Mouse (Mus musculus): ENCODE results near the gene Rnf186. TPM values are rescaled to one million over a fixed set of nuclear protein-coding genes. Genes with fewer than 3 reads are reported as not detected.

The Rnf186 gene
- not detected in 2 replicates for polyA plus RNA-seq (2015; fragmentation: Nextera tagmentation; extraction: Ambion mirVana)

- no peak within 1 kb of the TSS for H3K4me3 ChIP-seq
- no peak for ATAC-seq (ENCODE audit: insufficient number of reproducible peaks, insufficient read depth, low FRiP score, low TSS enrichment, low read depth)
- no peak within 1 kb of the TSS for H3K4me2 ChIP-seq
Measured at GRCm38 (mm10) chr4:138966866-138967265, at the start of gene Rnf186. Gene Rnf186 (plus strand): TSS chr4:138967112.

GRCm38 (mm10) chr4:138917282-138917681 lies 49.6 kb upstream of the Rnf186 start:
- no peaks in the 10 kb centered on the region for H3K27me3 ChIP-seq
- no peak overlapping the region for H3K27ac ChIP-seq
- H3K9me3 ChIP-seq, result no peaks in the 10 kb centered on the region
- H3K36me3 ChIP-seq, result no peaks in the 10 kb centered on the region
- no peak overlapping the region for H3K4me2 ChIP-seq
- H3K4me1 ChIP-seq, result peaks cover 9% of the 10 kb centered on the region
- H3K9ac ChIP-seq, result no peak overlapping the region
- no peak overlapping the region for H3K4me3 ChIP-seq
- 83% methylated on average over 9 of the region's 9 CpGs for WGBS
- ATAC-seq (ENCODE audit: insufficient number of reproducible peaks, insufficient read depth, low FRiP score, low TSS enrichment, low read depth), result no peak

More at GRCm38 (mm10) chr4:138966866-138967265, at the start of gene Rnf186:
- no peaks in the 10 kb centered on the region for H3K27me3 ChIP-seq
- H3K9ac ChIP-seq, result no peak within 1 kb of the TSS
- H3K9me3 ChIP-seq, result no peaks in the 10 kb centered on the region
- H3K36me3 ChIP-seq, result no peaks in the 10 kb centered on the region
- H3K27ac ChIP-seq, result no peak within 1 kb of the TSS
- WGBS, result 84% methylated on average over 13 of the region's 13 CpGs
- no peaks in the 10 kb centered on the region for H3K4me1 ChIP-seq

- WGBS, result 38% methylated on average over 20 of the region's 20 CpGs
- Histone ChIP-seq H3K4me2 (peak overlapping the region; percentile 58), H3K4me1 (no peaks in the 10 kb centered on the region), H3K9me3 (peaks cover 4% of the 10 kb centered on the region; the same call in 1 of the 2 replicates), H3K27ac (no peak overlapping the region), H3K9ac (no peak overlapping the region), H3K36me3 (no peaks in the 10 kb centered on the region), H3K4me3 (peak overlapping the region; percentile 34), H3K27me3 (peaks cover 3% of the 10 kb centered on the region; the same call in 1 of the 2 replicates)
- no peak for ATAC-seq (ENCODE audit: insufficient number of reproducible peaks, insufficient read depth, low FRiP score, low TSS enrichment, low read depth)
Measured at GRCm38 (mm10) chr4:138921254-138922130, 45.4 kb upstream of the Rnf186 start.

GRCm38 (mm10) chr4:138922131-138922459 lies 44.8 kb upstream of the Rnf186 start:
- H3K27ac ChIP-seq, result no peak overlapping the region
- H3K27me3 ChIP-seq, result peaks cover 3% of the 10 kb centered on the region; the same call in 1 of the 2 replicates
- 1% methylated on average over 11 of the region's 11 CpGs for WGBS
- H3K4me2 ChIP-seq, result peak overlapping the region; percentile 58
- H3K36me3 ChIP-seq, result no peaks in the 10 kb centered on the region
- no peak overlapping the region; the same call in 1 of the 2 replicates for H3K9ac ChIP-seq
- peak overlapping the region; percentile 34 for H3K4me3 ChIP-seq
- H3K9me3 ChIP-seq, result peaks cover 4% of the 10 kb centered on the region; the same call in 1 of the 2 replicates
- no peaks in the 10 kb centered on the region for H3K4me1 ChIP-seq
- no peak for ATAC-seq (ENCODE audit: insufficient number of reproducible peaks, insufficient read depth, low FRiP score, low TSS enrichment, low read depth)

- no peak overlapping the region for H3K9ac ChIP-seq
Measured at GRCm38 (mm10) chr4:138925561-138925960, 41.4 kb upstream of the Rnf186 start.

GRCm38 (mm10) chr4:138933862-138934261 lies 33.0 kb upstream of the Rnf186 start:
- Histone ChIP-seq H3K9me3 (no peaks in the 10 kb centered on the region), H3K27ac (no peak overlapping the region), H3K4me3 (no peak overlapping the region), H3K4me1 (no peaks in the 10 kb centered on the region), H3K27me3 (no peaks in the 10 kb centered on the region), H3K9ac (no peak overlapping the region), H3K4me2 (no peak overlapping the region), H3K36me3 (no peaks in the 10 kb centered on the region)
- no peak for ATAC-seq (ENCODE audit: insufficient number of reproducible peaks, insufficient read depth, low FRiP score, low TSS enrichment, low read depth)
- 66% methylated on average over 3 of the region's 3 CpGs for WGBS

More at GRCm38 (mm10) chr4:138925561-138925960, 41.4 kb upstream of the Rnf186 start:
- Histone ChIP-seq H3K9me3 (peaks cover 4% of the 10 kb centered on the region; the same call in 1 of the 2 replicates), H3K4me3 (no peak overlapping the region), H3K36me3 (no peaks in the 10 kb centered on the region), H3K4me1 (no peaks in the 10 kb centered on the region), H3K4me2 (no peak overlapping the region), H3K27me3 (peaks cover 3% of the 10 kb centered on the region; the same call in 1 of the 2 replicates), H3K27ac (no peak overlapping the region)
- no peak for ATAC-seq (ENCODE audit: insufficient number of reproducible peaks, insufficient read depth, low FRiP score, low TSS enrichment, low read depth)
- 71% methylated on average over 2 of the region's 2 CpGs for WGBS

- H3K27me3 ChIP-seq, result no peaks in the 10 kb centered on the region
- WGBS, result 85% methylated on average over 11 of the region's 11 CpGs
- no peaks in the 10 kb centered on the region for H3K9me3 ChIP-seq
- no peaks in the 10 kb centered on the region for H3K4me1 ChIP-seq
- H3K4me3 ChIP-seq, result no peak overlapping the region
- no peaks in the 10 kb centered on the region for H3K36me3 ChIP-seq
- no peak overlapping the region for H3K27ac ChIP-seq
- H3K9ac ChIP-seq, result no peak overlapping the region
- no peak overlapping the region for H3K4me2 ChIP-seq
- ATAC-seq (ENCODE audit: insufficient number of reproducible peaks, insufficient read depth, low FRiP score, low TSS enrichment, low read depth), result no peak
Measured at GRCm38 (mm10) chr4:138934456-138935145, 32.3 kb upstream of the Rnf186 start.

- Histone ChIP-seq H3K4me2 (no peak overlapping the region), H3K27ac (no peak overlapping the region), H3K36me3 (no peaks in the 10 kb centered on the region), H3K27me3 (no peaks in the 10 kb centered on the region), H3K4me3 (no peak overlapping the region), H3K9ac (no peak overlapping the region), H3K4me1 (peaks cover 20% of the 10 kb centered on the region), H3K9me3 (no peaks in the 10 kb centered on the region)
- ATAC-seq (ENCODE audit: insufficient number of reproducible peaks, insufficient read depth, low FRiP score, low TSS enrichment, low read depth), result no peak
- 66% methylated on average over 10 of the region's 10 CpGs for WGBS
Measured at GRCm38 (mm10) chr4:138938495-138939269, 28.2 kb upstream of the Rnf186 start.

GRCm38 (mm10) chr4:138939481-138939880 lies 27.4 kb upstream of the Rnf186 start:
- no peak overlapping the region for H3K9ac ChIP-seq
- no peaks in the 10 kb centered on the region for H3K27me3 ChIP-seq
- ATAC-seq (ENCODE audit: insufficient number of reproducible peaks, insufficient read depth, low FRiP score, low TSS enrichment, low read depth), result no peak
- H3K4me3 ChIP-seq, result no peak overlapping the region
- no peaks in the 10 kb centered on the region for H3K36me3 ChIP-seq
- H3K27ac ChIP-seq, result no peak overlapping the region
- H3K9me3 ChIP-seq, result no peaks in the 10 kb centered on the region
- no peak overlapping the region for H3K4me2 ChIP-seq
- WGBS, result 71% methylated on average over 4 of the region's 4 CpGs
- H3K4me1 ChIP-seq, result peaks cover 23% of the 10 kb centered on the region

GRCm38 (mm10) chr4:138941401-138941800 lies 25.5 kb upstream of the Rnf186 start:
- Histone ChIP-seq H3K4me1 (peaks cover 23% of the 10 kb centered on the region), H3K9me3 (no peaks in the 10 kb centered on the region), H3K36me3 (no peaks in the 10 kb centered on the region), H3K27ac (peak overlapping the region; percentile 78), H3K9ac (no peak overlapping the region), H3K27me3 (no peaks in the 10 kb centered on the region), H3K4me2 (0 out of 2 replicates have a peak overlapping the region, but pooled peaks have one; percentile 1), H3K4me3 (no peak overlapping the region)
- WGBS, result 29% methylated on average over 7 of the region's 7 CpGs
- ATAC-seq (ENCODE audit: insufficient number of reproducible peaks, insufficient read depth, low FRiP score, low TSS enrichment, low read depth), result no peak

GRCm38 (mm10) chr4:138941966-138942365 lies 24.9 kb upstream of the Rnf186 start:
- WGBS, result 27% methylated on average over 6 of the region's 6 CpGs
- H3K4me3 ChIP-seq, result no peak overlapping the region
- no peak overlapping the region for H3K9ac ChIP-seq
- ATAC-seq (ENCODE audit: insufficient number of reproducible peaks, insufficient read depth, low FRiP score, low TSS enrichment, low read depth), result 0 out of 2 replicates have a peak, but pooled peaks have one; percentile 72
- H3K4me2 ChIP-seq, result 0 out of 2 replicates have a peak overlapping the region, but pooled peaks have one; percentile 1
- H3K27me3 ChIP-seq, result no peaks in the 10 kb centered on the region
- peaks cover 23% of the 10 kb centered on the region for H3K4me1 ChIP-seq
- no peaks in the 10 kb centered on the region for H3K36me3 ChIP-seq
- no peaks in the 10 kb centered on the region for H3K9me3 ChIP-seq
- H3K27ac ChIP-seq, result peak overlapping the region; percentile 78
